In genomic region chr11:75973988-75974387, GRCm38 (mm10) we compare ENCODE assay signal across 13 mouse cellular contexts. TPM values are rescaled to one million over a fixed set of nuclear protein-coding genes. Genes with fewer than 3 reads are reported as not detected.
DNase-seq lines count a peak whose midpoint lies in the region; ATAC-seq and TF ChIP-seq lines count a peak whose summit lies in the region.
"Had no signal": no experiment of that assay in that cellular context is flagged by ENCODE, and none has a peak within 500 bp of the region (broad histone marks: within the 10 kb centered on the region; RNA-seq: fewer than 3 reads in every experiment).

No protein-coding gene starts in this region.

- WGBS in forebrain, embryonic 14.5 days, result 84% methylated on average over 1 of the region's 1 CpGs
- 83% methylated on average over 1 of the region's 1 CpGs for WGBS in forebrain, embryonic 12.5 days
- 83% methylated on average over 1 of the region's 1 CpGs for WGBS in lung, adult 2 months
- WGBS in liver, embryonic 14.5 days (ENCODE audit: insufficient replicate concordance), result 47% methylated on average over 1 of the region's 1 CpGs

- H3K9me3 ChIP-seq in forebrain, embryonic 14.5 days (replicated peaks; ENCODE audit: control insufficient read depth, low read length), result no peaks in the 10 kb centered on the region
- no peaks in the 10 kb centered on the region for H3K9me3 ChIP-seq in forebrain, embryonic 12.5 days
- H3K9me3 ChIP-seq in E14TG2a.4 (ENCODE audit: low read length), result peaks cover 6% of the 10 kb centered on the region; the same call in 1 of the 2 replicates
- H3K9me3 ChIP-seq in liver, embryonic 14.5 days (ENCODE audit: control insufficient read depth, low read length), result no peaks in the 10 kb centered on the region; the same call in 1 of the 2 replicates
- H3K9me3 ChIP-seq: embryonic facial prominence, embryonic 12.5 days; kidney, embryonic 15.5 days; midbrain, embryonic 10.5 days; stomach, embryonic 15.5 days had no signal

- TF ChIP-seq EP300 in liver, embryonic 14.5 days (IDR thresholded peaks at IDR 0.05; ENCODE audit: low read depth), result no peak

- no peak overlapping the region for H3K4me2 ChIP-seq in forebrain, embryonic 14.5 days (ENCODE audit: low read length)
- no peak overlapping the region for H3K4me2 ChIP-seq in forebrain, embryonic 12.5 days
- H3K4me2 ChIP-seq in liver, embryonic 14.5 days (ENCODE audit: low read depth), result no peak overlapping the region
- H3K4me2 ChIP-seq: embryonic facial prominence, embryonic 12.5 days; heart, embryonic 13.5 days; kidney, embryonic 15.5 days; stomach, embryonic 15.5 days had no signal

- H3K4me1 ChIP-seq in forebrain, embryonic 14.5 days (ENCODE audit: control insufficient read depth, insufficient read depth, low read length), result 0 out of 2 replicates have a peak, but pooled peaks cover 3% of the 10 kb centered on the region
- H3K4me1 ChIP-seq in forebrain, embryonic 12.5 days, result no peaks in the 10 kb centered on the region
- H3K4me1 ChIP-seq in lung, adult 2 months (ENCODE audit: control insufficient read depth, insufficient read depth, low read length), result no peaks in the 10 kb centered on the region
- no peaks in the 10 kb centered on the region; the same call in 1 of the 2 replicates for H3K4me1 ChIP-seq in E14TG2a.4 (replicated peaks; ENCODE audit: low read depth, low read length)
- peaks cover 0 to 4% of the 10 kb centered on the region in 2 experiments; a peak in 1 of 4 replicates for H3K4me1 ChIP-seq in liver, embryonic 14.5 days (replicated peaks; ENCODE audit: control insufficient read depth in 2 of 2, insufficient read depth in 2 of 2, low read length in 1 of 2)
- H3K4me1 ChIP-seq: stomach, embryonic 15.5 days had no signal

- no peak for TF ChIP-seq POLR2A in lung, adult 2 months (IDR thresholded peaks at IDR 0.05; ENCODE audit: borderline replicate concordance, extremely low read depth, low read depth, low read length)

- H3K36me3 ChIP-seq in forebrain, embryonic 14.5 days (ENCODE audit: control insufficient read depth, insufficient read depth, low read length), result no peaks in the 10 kb centered on the region
- H3K36me3 ChIP-seq in forebrain, embryonic 12.5 days (replicated peaks), result no peaks in the 10 kb centered on the region
- H3K36me3 ChIP-seq in E14TG2a.4 (ENCODE audit: insufficient read depth, low read length), result no peaks in the 10 kb centered on the region
- no peaks in the 10 kb centered on the region for H3K36me3 ChIP-seq in liver, embryonic 14.5 days (replicated peaks; ENCODE audit: control insufficient read depth, insufficient read depth, low read depth)
- H3K36me3 ChIP-seq: embryonic facial prominence, embryonic 12.5 days; heart, embryonic 13.5 days; kidney, embryonic 15.5 days; midbrain, embryonic 10.5 days; stomach, embryonic 15.5 days had no signal

- no peak overlapping the region for H3K9ac ChIP-seq in forebrain, embryonic 14.5 days (ENCODE audit: low read length)
- no peak overlapping the region for H3K9ac ChIP-seq in forebrain, embryonic 12.5 days
- H3K9ac ChIP-seq in liver, embryonic 14.5 days (replicated peaks), result no peak overlapping the region
- H3K9ac ChIP-seq: embryonic facial prominence, embryonic 12.5 days; heart, embryonic 13.5 days; kidney, embryonic 15.5 days; stomach, embryonic 15.5 days had no signal

- no peak overlapping the region for H3K4me3 ChIP-seq in forebrain, embryonic 14.5 days (ENCODE audit: low read depth, low read length)
- H3K4me3 ChIP-seq in forebrain, embryonic 12.5 days (replicated peaks), result no peak overlapping the region
- H3K4me3 ChIP-seq in lung, adult 2 months (replicated peaks; ENCODE audit: extremely low read depth, low read depth, low read length), result no peak overlapping the region
- H3K4me3 ChIP-seq in E14TG2a.4 (replicated peaks; ENCODE audit: low read length), result no peak overlapping the region
- no peak overlapping the region for H3K4me3 ChIP-seq in liver, embryonic 14.5 days (ENCODE audit: insufficient read depth in 1 of 2, low read depth in 2 of 2, low read length in 2 of 2)
- H3K4me3 ChIP-seq: embryonic facial prominence, embryonic 12.5 days; heart, embryonic 13.5 days; kidney, embryonic 15.5 days; midbrain, embryonic 10.5 days; stomach, embryonic 15.5 days had no signal

- H3K27me3 ChIP-seq in forebrain, embryonic 14.5 days (replicated peaks; ENCODE audit: control insufficient read depth, insufficient read depth, low read length), result no peaks in the 10 kb centered on the region
- H3K27me3 ChIP-seq in forebrain, embryonic 12.5 days, result 0 out of 2 replicates have a peak, but pooled peaks cover 16% of the 10 kb centered on the region
- peaks cover 13% of the 10 kb centered on the region for H3K27me3 ChIP-seq in E14TG2a.4 (ENCODE audit: insufficient read depth, low read length)
- H3K27me3 ChIP-seq in liver, embryonic 14.5 days (ENCODE audit: control insufficient read depth, insufficient read depth, low read length), result no peaks in the 10 kb centered on the region
- H3K27me3 ChIP-seq: stomach, embryonic 15.5 days had no signal

- no peak for ATAC-seq in forebrain, embryonic 14.5 days
- ATAC-seq in forebrain, embryonic 12.5 days (ENCODE audit: low FRiP score), result no peak
- no peak for ATAC-seq in liver, embryonic 14.5 days (ENCODE audit: insufficient read depth)

- peak; percentile 18 for DNase-seq in forebrain, embryonic 14.5 days (ENCODE audit: low spot score)
- no peak for DNase-seq in lung, adult 2 months
- DNase-seq in lung, postnatal 10 days, result no peak
- DNase-seq in liver, embryonic 14.5 days (ENCODE audit: low read depth in 3 of 3, low spot score in 3 of 3), result no peak
- DNase-seq in ovary, postnatal 10 days (ENCODE audit: low spot score), result no peak
- no peak for DNase-seq in cerebellum, adult 9-10 months

- TF ChIP-seq CTCF in lung, adult 2 months (IDR thresholded peaks at IDR 0.05; ENCODE audit: insufficient read depth, low read length), result peak; percentile 47
- TF ChIP-seq CTCF in E14TG2a.4 (conservative IDR thresholded peaks at IDR 0.05; ENCODE audit: low read length), result peak; percentile 79
- TF ChIP-seq CTCF in liver, embryonic 14.5 days (IDR thresholded peaks at IDR 0.05; ENCODE audit: low read depth), result peak; percentile 63

- H3K27ac ChIP-seq in forebrain, embryonic 14.5 days (ENCODE audit: low read depth, low read length), result no peak overlapping the region
- no peak overlapping the region for H3K27ac ChIP-seq in forebrain, embryonic 12.5 days
- no peak overlapping the region for H3K27ac ChIP-seq in liver, embryonic 14.5 days
- H3K27ac ChIP-seq: embryonic facial prominence, embryonic 12.5 days; heart, embryonic 13.5 days; kidney, embryonic 15.5 days; midbrain, embryonic 10.5 days; stomach, embryonic 15.5 days had no signal

RNA-seq across cellular contexts. Expression of gene 1700016K19Rik, which starts 25.7 kb away (rescaled TPM):
- 1.8 and 2.5 TPM in 2 replicates for polyA plus RNA-seq in forebrain, embryonic 14.5 days (2014; fragmentation: Nextera tagmentation; extraction: Ambion mirVana)
- polyA plus RNA-seq in forebrain, embryonic 12.5 days (2016; fragmentation: Nextera tagmentation; extraction: Ambion mirVana), result 0.59 and 1.4 TPM in 2 replicates
- polyA plus RNA-seq in lung, adult 2 months (2012; rRNA removed), result 13.6 and 14.8 TPM in 2 replicates
- not detected in 2 replicates for polyA plus RNA-seq in liver, embryonic 14.5 days (2012; rRNA removed)
- polyA plus RNA-seq in liver, embryonic 14.5 days (2014; fragmentation: Nextera tagmentation; extraction: Ambion mirVana), result not detected in 2 replicates
- polyA plus RNA-seq: heart, embryonic 13.5 days had no signal

RNA-seq across cellular contexts. Expression of gene Rph3al, which starts 35.8 kb away (rescaled TPM):
- 1.6 and 2.8 TPM in 2 replicates for polyA plus RNA-seq in forebrain, embryonic 14.5 days (2014; fragmentation: Nextera tagmentation; extraction: Ambion mirVana)
- 1.1 and 1.7 TPM in 2 replicates for polyA plus RNA-seq in forebrain, embryonic 12.5 days (2016; fragmentation: Nextera tagmentation; extraction: Ambion mirVana)
- 15.5 and 17.7 TPM in 2 replicates for polyA plus RNA-seq in lung, adult 2 months (2012; rRNA removed)
- polyA plus RNA-seq in liver, embryonic 14.5 days (2012; rRNA removed), result 0.15 and 0.29 TPM in 2 replicates
- polyA plus RNA-seq in liver, embryonic 14.5 days (2014; fragmentation: Nextera tagmentation; extraction: Ambion mirVana), result 0.25 and 0.27 TPM in 2 replicates

RNA-seq across cellular contexts. Expression of gene Rflnb, which starts 53.6 kb away (rescaled TPM):
- 3.6 and 4.6 TPM in 2 replicates for polyA plus RNA-seq in forebrain, embryonic 14.5 days (2014; fragmentation: Nextera tagmentation; extraction: Ambion mirVana)
- 11.7 and 13.2 TPM in 2 replicates for polyA plus RNA-seq in forebrain, embryonic 12.5 days (2016; fragmentation: Nextera tagmentation; extraction: Ambion mirVana)
- polyA plus RNA-seq in lung, adult 2 months (2012; rRNA removed), result 15.6 and 16.0 TPM in 2 replicates
- 0.92 and 1.3 TPM in 2 replicates for polyA plus RNA-seq in liver, embryonic 14.5 days (2012; rRNA removed)
- 1.9 and 2.3 TPM in 2 replicates for polyA plus RNA-seq in liver, embryonic 14.5 days (2014; fragmentation: Nextera tagmentation; extraction: Ambion mirVana)
